Mouse (Mus musculus) liver, adult (tissue): ENCODE measurements around the gene Stk11ip.
A peak's percentile ranks its signal among the peaks of the same experiment; 100 is the strongest.

Source experiments
- GATA4 ChIP-seq: IDR thresholded peaks from 2 replicates; pipeline ENCODE4 v1.6.1; 2014; ENCODE audit warnings: mild to moderate bottlenecking, low read length; ENCODE audit not compliant: insufficient replicate concordance

Stk11ip gene

DNA sequence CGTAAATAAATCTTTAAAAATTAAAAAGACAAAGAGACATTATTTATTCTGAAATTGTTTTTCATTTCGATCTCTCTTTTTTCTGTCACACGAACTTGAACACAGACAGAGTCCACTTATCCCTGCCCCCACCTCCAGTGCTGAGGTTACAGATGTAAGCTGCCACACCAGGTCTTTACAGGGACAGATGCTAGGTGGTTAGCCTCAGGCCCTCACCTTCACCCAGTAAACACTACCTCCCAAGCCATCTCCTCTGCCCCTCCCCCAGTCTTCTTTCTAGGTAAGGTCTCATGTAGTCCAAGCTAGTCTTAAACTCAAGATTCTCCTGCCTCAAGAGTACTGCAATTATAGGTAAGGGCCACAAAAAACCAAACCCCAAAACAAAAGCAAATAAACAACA is 8.8 kb upstream of the Stk11ip start:
- no peak for TF ChIP-seq GATA4

DNA sequence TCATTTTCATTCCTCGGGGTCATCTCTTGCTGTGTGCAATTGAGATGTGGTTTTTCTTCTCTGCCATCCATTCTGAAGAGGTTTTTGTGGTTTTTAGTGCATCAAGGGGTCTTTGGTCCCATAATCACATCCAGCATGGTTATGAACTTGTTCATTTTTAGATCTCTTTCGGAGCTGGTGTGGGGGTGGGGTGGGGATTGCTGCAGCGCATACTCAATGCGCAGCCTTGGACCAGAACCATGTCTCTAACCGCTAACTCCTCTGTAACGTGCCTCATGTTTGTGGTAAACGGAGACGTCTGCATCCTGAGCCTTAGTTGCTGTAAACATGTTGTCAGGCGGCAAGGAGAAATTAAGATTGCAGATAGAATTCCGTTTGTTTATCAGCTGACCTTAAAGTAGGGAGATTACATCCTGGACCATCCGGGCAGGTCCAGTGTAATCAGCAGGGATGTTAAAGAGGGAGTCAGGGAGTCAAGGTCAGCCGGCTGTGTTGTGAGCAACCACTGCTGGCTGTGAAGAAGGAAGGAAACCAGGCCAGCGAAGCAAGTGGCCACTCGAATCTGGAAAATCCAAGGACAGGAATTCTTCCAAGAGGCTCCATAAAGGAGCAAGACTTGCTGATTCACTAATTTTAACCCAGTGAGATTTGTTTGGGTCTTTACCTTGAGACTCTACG is 4.5 kb upstream of the Stk11ip start:
- no peak for TF ChIP-seq GATA4

- no peak for TF ChIP-seq GATA4
Measured at GRCm38 (mm10) chr1:75517984-75518383, 3.3 kb upstream of the Stk11ip start.

DNA sequence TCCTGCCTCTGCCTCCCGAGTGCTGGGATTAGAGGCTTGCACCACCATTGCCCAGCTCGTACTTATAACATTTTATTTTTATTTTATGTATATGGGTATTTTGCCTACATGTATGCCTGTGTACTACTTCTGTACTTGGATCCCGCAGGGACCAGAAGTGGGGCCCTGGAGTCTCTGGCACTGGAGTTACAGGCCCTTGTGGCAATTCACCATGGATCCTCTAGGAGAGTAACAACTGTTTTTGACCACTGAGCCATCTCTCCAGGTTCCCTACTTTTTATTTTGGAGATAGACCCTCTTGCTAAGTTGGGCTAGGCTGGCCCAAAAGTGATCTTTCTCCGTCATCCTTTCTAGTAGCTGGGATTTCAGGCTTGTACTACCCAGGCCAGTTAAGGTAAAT is 2.9 kb upstream of the Stk11ip start:
- no peak for TF ChIP-seq GATA4

DNA sequence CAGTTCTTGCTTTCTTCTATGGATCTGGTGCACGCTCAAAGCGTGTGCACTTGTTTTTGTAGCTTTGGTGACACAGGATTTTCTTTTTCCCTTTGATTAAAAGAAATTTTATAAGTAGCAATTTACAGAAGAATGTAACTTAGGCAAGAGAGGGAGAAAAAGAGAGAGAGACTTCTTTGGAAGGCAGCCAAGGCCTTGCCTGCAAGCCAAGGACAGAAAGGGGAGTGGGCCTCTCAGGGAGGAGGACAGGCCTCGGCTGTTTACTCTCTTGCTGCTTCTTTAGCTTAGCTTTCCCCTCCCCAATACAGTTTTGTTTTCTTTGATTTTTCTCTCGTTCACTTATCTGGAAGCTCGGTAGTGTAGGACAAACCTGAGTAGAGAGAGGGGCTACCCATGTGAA is 1.8 kb upstream of the Stk11ip start:
- no peak for TF ChIP-seq GATA4

GRCm38 (mm10) chr1:75524679-75525078 is 3.4 kb downstream of the Stk11ip start:
- no peak for TF ChIP-seq GATA4

DNA sequence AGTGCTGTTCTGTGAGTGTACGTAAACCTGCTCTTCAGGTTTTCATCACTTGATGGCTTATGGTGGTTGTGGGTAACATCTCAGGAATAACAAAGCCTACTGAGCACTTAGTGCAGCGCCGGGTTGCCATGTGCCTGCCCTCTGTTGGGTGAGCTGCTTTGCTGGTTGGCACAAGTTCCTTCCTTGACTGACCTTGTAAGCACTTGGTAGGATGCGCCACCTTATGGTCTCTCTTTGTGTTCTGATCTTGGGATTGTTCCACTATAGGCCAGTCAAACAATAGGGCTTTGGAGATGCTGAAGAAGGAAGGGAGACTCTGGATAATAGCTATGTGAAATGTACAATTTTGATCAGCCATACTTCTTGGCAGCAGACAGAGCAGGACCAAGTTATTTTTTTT is 9.2 kb downstream of the Stk11ip start:
- no peak for TF ChIP-seq GATA4

DNA sequence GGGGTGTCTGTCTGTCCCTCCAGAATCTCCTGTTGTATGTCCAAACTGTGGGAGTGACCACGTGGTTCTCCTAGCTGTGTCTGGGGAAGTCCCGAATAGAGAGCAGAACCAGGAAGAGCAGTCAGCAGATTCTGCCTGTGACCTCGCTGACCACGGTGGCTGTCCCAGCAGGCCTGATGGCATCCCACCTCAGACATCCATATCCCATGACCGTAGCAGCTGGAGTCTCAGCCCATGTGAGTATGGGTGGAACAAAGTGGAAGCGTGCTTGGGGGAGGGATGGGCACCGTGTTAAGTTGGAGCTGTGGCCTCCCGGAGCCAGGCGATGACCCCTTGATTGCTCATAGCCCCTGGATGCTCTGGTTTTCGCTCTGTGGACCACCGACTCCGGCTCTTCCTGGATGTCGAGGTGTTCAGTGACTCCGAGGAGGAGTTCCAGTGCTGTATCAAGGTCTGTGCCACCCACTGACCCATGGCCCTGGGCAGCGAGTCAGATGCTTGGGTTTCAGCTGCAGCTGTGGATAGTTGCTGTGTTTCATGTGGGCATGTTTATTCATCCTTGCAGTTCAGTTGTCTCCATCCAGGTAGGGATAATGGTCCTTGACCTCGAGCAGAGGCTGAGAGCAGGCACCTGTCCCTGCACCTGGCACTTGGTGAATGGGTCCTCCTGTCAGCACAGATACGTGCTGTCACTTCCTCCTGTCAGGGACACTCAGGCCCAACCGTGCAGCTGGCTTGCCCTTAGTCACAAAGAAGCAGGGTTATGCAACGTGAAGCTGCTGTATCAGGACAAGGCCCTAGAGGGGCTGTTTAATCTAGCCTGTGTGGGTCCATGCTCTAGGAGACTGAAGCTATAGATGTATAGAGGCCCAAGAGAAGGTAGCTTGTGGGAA is 11.2 kb downstream of the Stk11ip start:
- TF ChIP-seq GATA4 = no peak

GRCm38 (mm10) chr1:75533325-75534252 is 12.3 kb downstream of the Stk11ip start:
- no peak for TF ChIP-seq GATA4

DNA sequence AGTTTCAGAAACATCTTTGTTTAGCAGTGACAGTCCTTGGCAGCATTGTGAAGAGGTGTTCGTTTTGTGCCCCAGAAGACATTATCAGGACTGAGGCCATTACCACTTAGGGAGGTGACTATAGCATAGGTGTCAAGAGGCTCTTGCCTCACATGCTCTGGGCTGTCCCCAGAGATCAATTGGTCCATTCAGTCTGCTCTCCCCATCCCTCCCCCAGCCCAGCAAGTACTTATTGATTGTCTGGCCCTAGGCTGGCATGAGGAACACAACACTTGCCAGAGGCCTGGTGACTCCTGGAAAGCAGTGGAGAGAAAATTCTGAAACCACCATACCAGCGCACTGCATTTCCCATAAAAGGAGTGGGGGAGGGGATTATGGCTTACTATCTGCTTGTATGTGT is 16.3 kb downstream of the Stk11ip start:
- no peak for TF ChIP-seq GATA4

- TF ChIP-seq GATA4 = peak; percentile 13; the same call in 1 of the 2 replicates
Measured at GRCm38 (mm10) chr1:75538597-75539190, 17.4 kb downstream of the Stk11ip start.

- no peak for TF ChIP-seq GATA4
Measured at GRCm38 (mm10) chr1:75541496-75541895, 20.2 kb downstream of the Stk11ip start.

DNA sequence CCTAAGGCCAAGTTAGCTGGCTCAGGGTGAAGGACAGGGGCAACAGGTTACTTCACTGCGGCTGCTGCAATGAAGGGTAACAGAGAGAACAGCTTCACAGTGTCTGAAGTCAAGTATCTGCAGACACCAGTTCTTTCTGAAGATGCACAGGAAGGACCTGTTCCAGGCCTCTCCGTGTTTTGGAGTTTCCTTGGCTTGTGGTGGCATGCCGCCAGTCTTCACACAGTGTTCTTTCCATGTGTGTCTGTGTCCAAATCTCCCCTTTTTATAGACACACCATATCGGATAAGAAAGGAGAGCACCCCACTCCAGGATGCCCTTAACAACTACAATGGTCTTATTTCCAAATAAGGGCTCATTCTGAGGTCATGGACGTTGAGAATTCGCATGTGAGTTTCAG is 23.0 kb downstream of the Stk11ip start:
- no peak for TF ChIP-seq GATA4

- no peak for TF ChIP-seq GATA4
Measured at GRCm38 (mm10) chr1:75545965-75546956, 24.9 kb downstream of the Stk11ip start, which contains the start of gene Slc4a3. Slc4a3 (plus strand) TSS chr1:75546266.
